Mouse (Mus musculus) T-helper 1 cell (primary cell): ENCODE results near the gene S100a11.

Experiments
- in situ Hi-C: fragments of 300-600 bp; cut with MboI, MseI; formaldehyde crosslinking; loops from one replicate; pipeline ENCODE4 v1.15.1; 2025; ENCODE audit warnings: high pct_unique_total_duplicates

Gene S100a11

DNA sequence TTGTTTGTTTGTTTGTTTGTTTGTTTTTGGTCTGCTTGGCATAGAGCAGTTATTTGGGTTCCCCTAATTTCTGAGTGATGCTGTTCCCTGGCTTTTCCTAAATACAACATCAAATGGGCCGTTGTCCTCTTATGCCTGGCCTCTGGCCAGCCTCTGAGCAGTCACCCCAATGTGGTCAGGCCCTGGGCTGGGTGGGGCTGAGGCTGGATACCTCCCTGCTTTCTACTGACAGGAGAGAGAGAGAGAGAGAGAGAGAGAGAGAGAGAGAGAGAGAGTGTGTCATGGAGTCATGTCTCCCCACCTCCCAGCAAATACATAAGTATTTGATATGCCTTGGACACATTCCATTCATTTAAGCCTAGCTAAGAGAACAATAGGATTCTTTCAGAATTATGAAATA is 36.3 kb downstream of the S100a11 start:
- in situ Hi-C loops = no loop called here

DNA sequence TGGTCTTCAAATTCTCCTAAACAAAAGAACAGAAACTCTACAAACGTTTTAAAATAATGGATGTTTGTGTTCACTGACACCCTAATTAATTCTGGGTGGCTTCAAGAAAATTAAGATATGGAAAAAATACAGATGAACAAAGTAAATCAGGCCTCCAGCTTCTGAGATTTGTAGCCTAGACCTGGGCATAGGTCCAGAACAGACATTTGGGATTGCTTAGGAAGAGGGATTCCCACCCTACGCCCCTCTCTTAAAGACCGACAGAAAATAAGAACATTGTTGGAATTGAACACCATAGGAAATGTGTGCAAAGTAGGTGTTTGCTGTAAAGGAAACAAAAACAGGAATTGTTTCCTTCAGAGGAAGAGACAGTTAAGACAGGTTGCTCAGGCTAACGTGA is 37.2 kb downstream of the S100a11 start:
- in situ Hi-C loops = no loop called here

GRCm38 (mm10) chr3:93559961-93560360 is 39.7 kb downstream of the S100a11 start:
- in situ Hi-C loops = no loop called here

DNA sequence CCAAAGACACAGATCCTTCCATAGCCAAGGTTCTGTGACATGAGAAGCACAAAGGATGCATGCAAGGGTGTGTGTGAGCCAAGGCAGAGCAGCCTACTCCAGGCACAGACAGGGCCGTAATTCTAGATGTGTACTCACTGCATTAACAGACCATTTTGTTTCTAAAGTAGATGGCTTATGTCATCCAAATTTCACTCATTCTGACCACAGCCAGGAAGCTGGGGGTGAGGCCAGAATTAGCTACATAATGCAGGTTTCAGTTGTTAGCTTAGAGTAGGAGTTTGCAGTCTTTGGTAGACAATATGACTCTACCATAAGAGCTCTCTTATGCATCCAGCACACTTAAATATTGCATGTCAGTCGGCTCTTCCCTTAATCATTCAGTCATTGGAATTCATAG is 42.1 kb downstream of the S100a11 start:
- in situ Hi-C loops = no loop called here

DNA sequence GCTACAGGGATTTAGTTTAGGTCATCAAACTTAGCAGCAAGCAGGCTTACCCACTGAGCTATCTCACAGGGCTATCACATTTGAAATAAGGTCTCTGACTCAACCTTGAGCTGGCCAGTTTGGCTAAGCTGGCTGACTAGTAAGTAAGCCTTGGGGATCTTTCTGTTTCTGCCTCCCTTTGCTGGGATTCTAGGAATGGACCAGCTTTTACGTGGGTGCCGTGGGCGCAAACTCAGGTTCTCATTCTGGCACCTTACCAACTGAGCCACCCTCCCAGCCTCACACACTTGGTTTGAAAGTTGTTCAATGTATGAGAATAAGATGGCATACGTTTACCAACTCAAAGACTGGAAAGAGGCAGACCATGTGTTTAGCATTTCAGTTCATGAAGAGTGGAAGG is 42.9 kb downstream of the S100a11 start:
- in situ Hi-C loops = no loop called here

GRCm38 (mm10) chr3:93566892-93567291 is 46.6 kb downstream of the S100a11 start:
- in situ Hi-C loops = no loop called here

GRCm38 (mm10) chr3:93567721-93568120 is 47.4 kb downstream of the S100a11 start:
- in situ Hi-C loops = no loop called here

DNA sequence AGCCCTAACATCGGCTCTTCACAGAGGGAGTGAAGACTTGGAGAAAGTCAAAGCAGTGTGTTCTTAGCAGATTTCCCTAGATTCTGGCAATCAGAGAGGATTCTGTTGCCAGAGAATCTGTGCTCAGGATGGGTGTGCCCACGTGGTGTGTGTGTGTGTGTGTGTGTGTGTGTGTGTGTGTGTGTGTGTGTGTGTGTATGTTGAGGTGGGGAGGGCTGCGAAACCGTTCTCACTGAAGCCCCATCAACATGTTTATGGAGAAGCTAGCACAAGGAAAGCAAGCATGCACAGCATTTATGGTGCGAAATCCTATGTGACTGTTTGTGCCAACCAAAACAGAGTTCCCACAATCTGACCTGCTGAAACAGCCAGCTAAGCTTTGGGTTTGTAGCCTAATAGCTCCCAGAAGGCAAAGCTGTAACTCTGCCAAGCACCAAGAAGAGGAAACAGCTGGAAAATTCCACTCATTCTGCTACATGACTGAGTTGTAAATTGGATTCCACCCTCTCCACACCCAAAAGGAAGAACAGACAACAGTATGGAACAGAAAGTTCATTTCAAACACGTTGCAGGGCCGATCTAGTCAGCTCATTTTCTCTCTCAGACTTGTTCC is 48.2 kb downstream of the S100a11 start:
- in situ Hi-C loops = no loop called here

DNA sequence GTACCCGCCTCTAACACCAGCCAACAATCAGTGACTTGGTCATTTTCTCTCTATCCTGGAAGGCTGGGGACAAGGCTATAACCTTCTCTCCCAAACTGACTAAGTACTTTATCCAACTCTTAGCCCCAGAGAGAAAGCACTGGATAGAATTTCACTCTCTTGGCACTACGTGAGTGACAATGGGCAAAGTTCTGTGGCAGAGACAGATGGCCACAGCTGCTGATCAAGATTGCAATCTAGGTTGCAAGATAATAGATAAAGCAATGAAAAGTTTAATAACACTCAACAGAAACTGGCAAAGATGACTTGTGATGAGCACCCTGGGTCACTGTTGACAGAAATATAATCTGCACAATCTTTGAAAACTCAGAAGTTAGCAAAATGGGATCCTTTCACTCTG is 48.8 kb downstream of the S100a11 start:
- in situ Hi-C loops = no loop called here

DNA sequence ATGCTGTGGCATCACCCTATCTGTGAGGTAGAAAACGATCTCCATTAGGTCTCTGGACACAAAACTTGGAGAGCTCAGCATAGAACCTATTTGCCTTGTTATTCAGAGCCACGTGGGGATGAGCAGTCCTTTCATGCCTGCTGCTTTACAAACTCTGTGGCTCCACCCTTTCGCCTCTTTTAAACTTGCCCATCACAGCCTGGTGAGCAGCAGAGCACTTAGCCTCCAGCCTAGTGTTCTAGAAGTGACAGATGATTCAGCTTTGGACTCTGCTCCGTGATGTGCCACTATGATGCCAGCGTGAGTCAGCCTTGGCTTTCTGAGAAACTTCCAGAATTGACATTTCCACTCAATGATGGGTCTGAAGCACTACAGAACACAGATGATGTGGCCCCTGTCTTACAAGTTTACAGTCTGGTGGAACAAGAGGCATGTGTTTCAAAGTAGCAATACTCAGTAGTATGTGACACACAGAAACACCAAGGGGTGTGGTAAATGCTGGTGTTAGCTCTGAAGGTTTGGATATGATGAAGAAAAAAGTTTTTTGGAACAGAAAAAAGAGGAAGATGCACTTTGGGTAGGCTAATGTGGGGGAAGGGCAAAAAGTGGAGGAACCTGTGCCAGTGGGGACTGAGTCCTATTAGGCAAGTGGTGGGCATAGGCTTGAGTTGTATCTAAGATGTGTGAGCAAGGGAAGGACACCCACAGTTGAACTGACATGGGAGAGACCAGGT is 51.9 kb downstream of the S100a11 start:
- in situ Hi-C loops = no loop called here
